Mouse (Mus musculus) hindbrain, embryonic 13.5 days (tissue): ENCODE data around the gene Isx. TPM values are rescaled to one million over a fixed set of nuclear protein-coding genes. Genes with fewer than 3 reads are reported as not detected.

ENCODE experiments used
- ATAC-seq: fragments of 200-750 bp; cut with Nextera tagmentation; 2 replicates; pipeline ENCODE4 v1.8.0; 2017; ENCODE audit warnings: moderate TSS enrichment; ENCODE audit not compliant: low FRiP score
- H3K27ac ChIP-seq: fragments of 300-500 bp; sonication (generic); 2 replicates; pipeline ENCODE4 v1.5.1; 2015; ENCODE audit warnings: inconsistent platforms, mild to moderate bottlenecking, moderate library complexity
- H3K27me3 ChIP-seq: fragments of 300-500 bp; sonication (generic); 2 replicates; pipeline ENCODE4 v1.6.1; 2015; ENCODE audit warnings: mild to moderate bottlenecking, inconsistent platforms
- H3K36me3 ChIP-seq: fragments of 300-500 bp; sonication (generic); 2 replicates; pipeline ENCODE4 v1.6.1; 2015; ENCODE audit warnings: mild to moderate bottlenecking, inconsistent platforms
- H3K4me1 ChIP-seq: fragments of 300-500 bp; sonication (generic); replicated peaks from 2 replicates; pipeline ENCODE4 v1.6.1; 2015; ENCODE audit warnings: inconsistent platforms
- H3K4me2 ChIP-seq: fragments of 300-500 bp; sonication (generic); 2 replicates; pipeline ENCODE4 v1.6.1; 2015; ENCODE audit warnings: inconsistent platforms, mild to moderate bottlenecking, moderate library complexity
- H3K4me3 ChIP-seq: fragments of 300-500 bp; sonication (generic); 2 replicates; pipeline ENCODE4 v1.5.1; 2015; ENCODE audit warnings: mild to moderate bottlenecking, inconsistent platforms
- H3K9ac ChIP-seq: fragments of 300-500 bp; sonication (generic); 2 replicates; pipeline ENCODE4 v1.6.1; 2015; ENCODE audit warnings: mild to moderate bottlenecking, inconsistent platforms
- H3K9me3 ChIP-seq: fragments of 300-500 bp; sonication (generic); 2 replicates; pipeline ENCODE4 v1.6.1; 2016; ENCODE audit warnings: inconsistent platforms
- WGBS: fragments of 180-500 bp; shearing (Covaris S2); methylation state at CpG from one replicate; pipeline ENCODE4 v1.1.7; 2015; 5-methylcytosine and 5-hydroxymethylcytosine counted together
- polyA plus RNA-seq: library from polyadenylated mRNA; unstranded; fragments of >200 nt; fragmentation: Nextera tagmentation; extraction: Ambion mirVana; gene quantifications from 2 replicates; pipeline ENCODE4 v1.2.1, GENCODE M21; 2015

The Isx gene
- polyA plus RNA-seq, 1 experiment from 2014 or later: not detected

DNA sequence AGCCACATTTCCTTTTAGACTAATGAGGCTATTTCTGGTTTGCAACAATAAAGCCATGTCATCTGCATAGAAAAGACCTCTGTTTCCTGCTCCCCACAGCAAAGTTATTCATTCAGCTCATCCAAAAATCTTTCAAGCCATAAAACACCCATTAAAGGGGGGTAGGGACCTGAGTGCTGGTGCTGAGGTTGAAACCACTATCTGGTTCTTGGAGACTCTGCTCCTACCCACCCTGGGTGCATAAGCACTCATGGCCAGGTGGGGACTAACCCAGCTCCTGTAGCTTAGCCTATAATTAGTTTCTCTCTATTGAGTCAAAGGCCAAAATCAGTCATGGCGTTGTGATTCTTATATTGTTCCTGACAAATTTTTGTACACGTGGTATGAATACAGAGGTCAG, 10.4 kb upstream of the Isx start:
- Histone ChIP-seq H3K9me3 (no peaks in the 10 kb centered on the region), H3K36me3 (no peaks in the 10 kb centered on the region), H3K9ac (no peak overlapping the region), H3K27me3 (no peaks in the 10 kb centered on the region), H3K4me1 (no peaks in the 10 kb centered on the region; the same call in 1 of the 2 replicates), H3K4me3 (no peak overlapping the region), H3K4me2 (no peak overlapping the region), H3K27ac (no peak overlapping the region)
- 80% methylated on average over 2 of the region's 2 CpGs for WGBS
- no peak for ATAC-seq

DNA sequence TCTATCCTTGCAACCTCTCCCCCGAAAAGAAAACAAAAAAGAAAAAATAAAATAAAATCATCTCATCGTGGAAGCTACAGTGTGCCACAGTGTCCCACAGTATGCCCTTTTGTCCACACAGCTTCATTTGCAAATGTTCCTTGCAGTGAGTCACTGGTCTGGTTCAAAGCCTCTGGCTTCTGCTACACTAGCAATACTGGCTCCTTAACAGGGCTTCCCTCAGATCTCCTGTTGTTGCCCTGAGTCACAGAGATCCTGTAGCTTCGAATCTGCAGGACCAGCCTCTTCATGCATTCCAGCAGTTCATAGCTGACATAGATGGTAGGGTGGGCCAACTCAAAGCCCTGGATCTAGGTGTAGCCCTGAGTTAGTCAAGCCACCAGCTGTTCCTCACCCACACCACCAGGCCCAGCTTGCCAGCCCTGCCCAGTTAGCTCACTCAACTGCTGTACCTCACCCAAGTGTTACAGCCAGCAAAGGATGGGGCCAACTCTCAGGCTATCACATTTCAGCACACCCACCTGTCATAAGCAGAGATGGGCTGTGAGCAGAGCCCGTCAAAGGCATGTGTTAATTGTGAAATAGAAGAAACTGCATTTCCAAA, 2.5 kb upstream of the Isx start:
- Histone ChIP-seq H3K36me3 (no peaks in the 10 kb centered on the region), H3K27me3 (no peaks in the 10 kb centered on the region), H3K4me3 (no peak overlapping the region), H3K9ac (no peak overlapping the region), H3K9me3 (no peaks in the 10 kb centered on the region), H3K27ac (no peak overlapping the region), H3K4me1 (no peaks in the 10 kb centered on the region), H3K4me2 (no peak overlapping the region)
- 85% methylated on average over 4 of the region's 4 CpGs for WGBS
- ATAC-seq: no peak

- Histone ChIP-seq H3K4me2 (no peak overlapping the region), H3K27ac (no peak overlapping the region), H3K36me3 (no peaks in the 10 kb centered on the region), H3K9me3 (no peaks in the 10 kb centered on the region), H3K4me3 (no peak overlapping the region), H3K9ac (no peak overlapping the region), H3K27me3 (no peaks in the 10 kb centered on the region), H3K4me1 (no peaks in the 10 kb centered on the region)
- WGBS: 44% methylated on average over 4 of the region's 4 CpGs
- ATAC-seq: no peak
Measured at GRCm38 (mm10) chr8:74871686-74872085, 1.3 kb upstream of the Isx start.

DNA sequence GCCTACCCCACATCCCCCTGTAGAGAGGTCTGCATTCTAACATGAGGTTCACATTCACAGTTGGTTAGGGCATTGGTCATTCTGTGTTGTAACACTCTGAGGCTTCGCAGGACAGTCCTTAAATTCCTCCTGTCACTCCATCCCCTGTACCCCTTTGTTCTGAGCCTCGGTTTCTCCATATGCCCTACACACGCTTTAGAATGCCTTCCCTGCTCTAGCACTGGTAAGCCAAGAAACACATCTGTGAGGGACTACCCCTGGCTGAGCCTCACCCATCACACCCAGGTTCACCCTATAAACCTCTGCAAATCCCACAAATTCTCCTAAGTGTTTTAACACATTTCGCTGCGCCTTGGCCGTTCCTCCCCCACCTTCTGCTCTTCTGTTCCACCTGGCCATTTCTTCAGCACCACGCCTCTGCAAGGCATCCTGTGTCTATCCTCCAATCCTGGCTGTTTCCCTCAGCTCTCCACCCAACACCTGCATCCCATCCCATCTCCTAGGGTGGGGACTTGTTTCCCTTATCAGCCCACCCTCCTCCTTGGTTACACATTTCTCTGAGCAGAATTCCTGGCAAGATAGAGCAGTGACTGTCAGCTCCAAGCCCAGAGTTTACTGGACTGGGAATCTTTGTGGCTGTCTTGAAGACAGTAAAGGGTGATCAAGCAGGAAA, 686 bp upstream of the Isx start:
- no peaks in the 10 kb centered on the region for H3K27me3 ChIP-seq
- no peak overlapping the region for H3K27ac ChIP-seq
- H3K9me3 ChIP-seq: no peaks in the 10 kb centered on the region
- ATAC-seq: no peak
- no peaks in the 10 kb centered on the region for H3K4me1 ChIP-seq
- no peak overlapping the region for H3K9ac ChIP-seq
- no peak overlapping the region for H3K4me3 ChIP-seq
- no peak overlapping the region for H3K4me2 ChIP-seq
- H3K36me3 ChIP-seq: no peaks in the 10 kb centered on the region
- 95% methylated on average over 7 of the region's 7 CpGs for WGBS

DNA sequence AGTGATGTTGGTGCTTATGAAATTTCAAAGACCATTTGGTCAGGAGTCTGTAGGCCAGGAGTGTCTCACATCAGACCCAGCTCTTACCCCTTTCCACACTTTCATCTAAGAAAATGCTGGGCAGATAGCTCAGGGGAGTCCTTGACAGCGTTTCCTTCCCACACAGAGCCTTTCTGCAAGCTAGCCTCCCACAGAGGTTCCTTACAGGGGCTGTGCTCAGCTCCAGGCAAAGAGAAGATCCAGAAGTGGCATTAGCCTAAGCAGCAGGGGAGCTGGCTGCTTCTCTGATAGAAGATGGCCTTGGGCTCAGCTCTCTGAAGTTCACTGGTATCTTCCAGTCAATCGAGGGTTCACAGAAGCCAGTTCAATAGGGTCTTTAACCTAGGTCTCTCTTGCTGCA, 1.6 kb downstream of the Isx start:
- Histone ChIP-seq H3K4me2 (no peak overlapping the region), H3K27me3 (no peaks in the 10 kb centered on the region), H3K36me3 (no peaks in the 10 kb centered on the region), H3K4me1 (no peaks in the 10 kb centered on the region), H3K9ac (no peak overlapping the region), H3K27ac (no peak overlapping the region), H3K4me3 (no peak overlapping the region), H3K9me3 (no peaks in the 10 kb centered on the region)
- 64% methylated on average over 2 of the region's 2 CpGs for WGBS
- ATAC-seq: no peak

GRCm38 (mm10) chr8:74878637-74879036, 5.7 kb downstream of the Isx start:
- no peaks in the 10 kb centered on the region for H3K36me3 ChIP-seq
- no peaks in the 10 kb centered on the region for H3K27me3 ChIP-seq
- H3K9ac ChIP-seq: no peak overlapping the region
- no peaks in the 10 kb centered on the region for H3K9me3 ChIP-seq
- 84% methylated on average over 3 of the region's 3 CpGs for WGBS
- no peak overlapping the region for H3K4me2 ChIP-seq
- no peak overlapping the region for H3K27ac ChIP-seq
- H3K4me1 ChIP-seq: no peaks in the 10 kb centered on the region
- ATAC-seq: no peak
- H3K4me3 ChIP-seq: no peak overlapping the region

- H3K36me3 ChIP-seq: no peaks in the 10 kb centered on the region
- H3K4me2 ChIP-seq: no peak overlapping the region
- no peaks in the 10 kb centered on the region for H3K9me3 ChIP-seq
- H3K27ac ChIP-seq: no peak overlapping the region
- ATAC-seq: no peak
- no peaks in the 10 kb centered on the region for H3K4me1 ChIP-seq
- H3K27me3 ChIP-seq: no peaks in the 10 kb centered on the region
- no peak overlapping the region for H3K4me3 ChIP-seq
- WGBS: 92% methylated on average over 1 of the region's 1 CpGs
- no peak overlapping the region for H3K9ac ChIP-seq
Measured at GRCm38 (mm10) chr8:74888763-74889162, 15.8 kb downstream of the Isx start.

DNA sequence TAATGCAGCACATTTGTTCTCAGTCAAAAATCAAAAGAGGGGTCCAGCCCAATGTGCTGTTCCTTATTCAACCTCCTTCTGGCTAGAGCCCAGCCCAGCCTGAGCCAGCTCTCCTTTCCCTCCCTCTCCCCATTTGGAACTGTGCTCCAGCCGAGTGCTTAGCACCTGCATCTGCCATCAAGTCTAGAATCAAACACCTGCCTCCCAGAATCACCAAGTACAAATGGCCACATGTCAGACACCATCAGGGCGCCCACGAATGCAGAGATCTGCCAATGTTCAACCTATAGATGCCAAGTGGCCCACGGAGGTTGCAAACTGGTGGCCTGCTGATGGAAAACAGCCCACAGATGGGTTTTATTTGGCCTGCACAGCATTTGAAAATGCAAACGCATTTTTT, 18.1 kb downstream of the Isx start:
- Histone ChIP-seq H3K4me1 (no peaks in the 10 kb centered on the region), H3K27me3 (no peaks in the 10 kb centered on the region), H3K36me3 (no peaks in the 10 kb centered on the region), H3K27ac (no peak overlapping the region), H3K4me2 (no peak overlapping the region), H3K9ac (no peak overlapping the region), H3K9me3 (no peaks in the 10 kb centered on the region), H3K4me3 (no peak overlapping the region)
- WGBS: 86% methylated on average over 5 of the region's 5 CpGs
- ATAC-seq: no peak

DNA sequence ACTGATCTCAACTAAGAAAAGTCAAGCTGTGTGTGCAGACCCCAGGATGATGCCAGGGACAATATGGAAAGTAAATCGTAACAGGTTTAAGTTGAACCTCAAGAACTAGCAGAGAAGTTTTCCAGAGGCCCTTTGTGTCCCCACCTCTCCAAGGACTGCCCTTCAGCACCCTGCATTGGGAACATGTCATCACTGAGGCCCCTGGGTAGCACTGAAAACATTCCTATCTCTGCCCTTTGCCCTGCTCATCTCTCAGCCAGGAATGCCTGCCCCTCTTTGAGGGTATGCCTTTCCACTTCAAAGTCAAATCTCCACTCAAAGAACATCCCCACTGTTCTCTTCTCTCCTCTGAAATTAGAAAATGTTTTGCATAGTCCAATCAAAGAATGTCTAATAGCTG, 23.3 kb downstream of the Isx start:
- no peak overlapping the region for H3K9ac ChIP-seq
- H3K36me3 ChIP-seq: no peaks in the 10 kb centered on the region
- WGBS: 100% methylated on average over 1 of the region's 1 CpGs
- H3K4me2 ChIP-seq: no peak overlapping the region
- H3K27me3 ChIP-seq: no peaks in the 10 kb centered on the region
- no peaks in the 10 kb centered on the region for H3K9me3 ChIP-seq
- no peak for ATAC-seq
- no peak overlapping the region for H3K4me3 ChIP-seq
- no peak overlapping the region for H3K27ac ChIP-seq
- H3K4me1 ChIP-seq: no peaks in the 10 kb centered on the region

DNA sequence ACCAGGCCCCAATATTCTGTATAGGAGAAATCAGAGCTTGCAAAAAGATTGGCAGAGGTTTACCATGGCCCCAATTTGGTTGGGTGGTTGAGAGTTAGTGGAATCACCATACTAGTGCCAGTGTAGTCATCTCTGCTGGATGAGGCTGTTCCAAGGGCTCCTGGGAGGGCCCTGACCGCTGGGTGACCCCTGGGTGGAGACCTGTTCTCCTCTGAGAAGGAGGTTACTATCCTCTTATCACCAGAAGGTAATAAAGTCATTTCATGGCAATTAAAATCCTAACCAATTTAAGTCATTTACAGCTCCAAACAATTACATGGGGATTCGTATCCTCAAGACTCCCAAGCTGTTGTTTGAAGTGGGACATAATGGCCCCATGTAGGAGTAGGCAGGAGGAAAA, 24.3 kb downstream of the Isx start:
- ATAC-seq: no peak
- Histone ChIP-seq H3K9me3 (no peaks in the 10 kb centered on the region), H3K27ac (no peak overlapping the region), H3K4me2 (no peak overlapping the region), H3K36me3 (no peaks in the 10 kb centered on the region), H3K4me3 (no peak overlapping the region), H3K27me3 (no peaks in the 10 kb centered on the region), H3K4me1 (no peaks in the 10 kb centered on the region), H3K9ac (no peak overlapping the region)
- 63% methylated on average over 2 of the region's 2 CpGs for WGBS

GRCm38 (mm10) chr8:74899796-74900195, 26.8 kb downstream of the Isx start:
- H3K9ac ChIP-seq: no peak overlapping the region

GRCm38 (mm10) chr8:74901765-74902164, 28.8 kb downstream of the Isx start:
- no peak for ATAC-seq
- H3K27me3 ChIP-seq: no peaks in the 10 kb centered on the region
- no peaks in the 10 kb centered on the region for H3K36me3 ChIP-seq
- no peak overlapping the region for H3K9ac ChIP-seq
- H3K27ac ChIP-seq: no peak overlapping the region
- no peaks in the 10 kb centered on the region for H3K4me1 ChIP-seq
- WGBS: 94% methylated on average over 1 of the region's 1 CpGs
- no peak overlapping the region for H3K4me3 ChIP-seq
- no peaks in the 10 kb centered on the region for H3K9me3 ChIP-seq
- H3K4me2 ChIP-seq: no peak overlapping the region

More at GRCm38 (mm10) chr8:74899796-74900195, 26.8 kb downstream of the Isx start:
- Histone ChIP-seq H3K4me3 (no peak overlapping the region), H3K4me2 (no peak overlapping the region), H3K36me3 (no peaks in the 10 kb centered on the region), H3K9me3 (no peaks in the 10 kb centered on the region), H3K4me1 (no peaks in the 10 kb centered on the region), H3K27me3 (no peaks in the 10 kb centered on the region), H3K27ac (no peak overlapping the region)
- no peak for ATAC-seq
- 70% methylated on average over 3 of the region's 3 CpGs for WGBS
